Comparison of ENCODE assay signal across 8 mouse cellular contexts in genomic region chr15:85523173-85523991, GRCm38 (mm10). TPM values are rescaled to one million over a fixed set of nuclear protein-coding genes. Genes with fewer than 3 reads are reported as not detected.
DNase-seq lines count a peak whose midpoint lies in the region; ATAC-seq lines count a peak whose summit lies in the region.

No protein-coding gene starts in this region.

- no peaks in the 10 kb centered on the region for H3K36me3 ChIP-seq in embryonic facial prominence, embryonic 10.5 days (replicated peaks)
- no peaks in the 10 kb centered on the region for H3K36me3 ChIP-seq in liver, embryonic 16.5 days (ENCODE audit: control insufficient read depth, insufficient read depth)
- H3K36me3 ChIP-seq in neural tube, embryonic 15.5 days, result no peaks in the 10 kb centered on the region

- peaks cover 73% of the 10 kb centered on the region for H3K27me3 ChIP-seq in embryonic facial prominence, embryonic 10.5 days (replicated peaks; ENCODE audit: low read depth, poor library complexity, severe bottlenecking)
- no peaks in the 10 kb centered on the region; the same call in 1 of the 2 replicates for H3K27me3 ChIP-seq in liver, embryonic 16.5 days (ENCODE audit: control insufficient read depth, insufficient read depth, low read depth, low read length)
- H3K27me3 ChIP-seq in neural tube, embryonic 15.5 days (replicated peaks), result no peaks in the 10 kb centered on the region

- peak overlapping the region; percentile 38 for H3K4me3 ChIP-seq in embryonic facial prominence, embryonic 10.5 days
- H3K4me3 ChIP-seq in liver, embryonic 16.5 days (ENCODE audit: low read depth, low read length), result no peak overlapping the region
- no peak overlapping the region for H3K4me3 ChIP-seq in neural tube, embryonic 15.5 days (replicated peaks)

- peak; percentile 16 for DNase-seq in thymus, postnatal 14 days
- no peak for DNase-seq in thymus, adult 18-20 months
- peak; percentile 61 for DNase-seq in embryonic facial prominence, embryonic 10.5 days (ENCODE audit: low spot score)
- peak; percentile 66 to 71 for DNase-seq in heart, adult 9 months (ENCODE audit: low spot score in 2 of 2)
- DNase-seq in kidney, adult 18-20 months, result peak; percentile 70

- peak overlapping the region; percentile 11; the same call in 1 of the 2 replicates for H3K4me2 ChIP-seq in liver, embryonic 16.5 days (ENCODE audit: low read depth, low read length)
- peak overlapping the region; percentile 17; the same call in 1 of the 2 replicates for H3K4me2 ChIP-seq in neural tube, embryonic 15.5 days

- peak overlapping the region; percentile 69 for H3K27ac ChIP-seq in embryonic facial prominence, embryonic 10.5 days (replicated peaks)
- no peak overlapping the region for H3K27ac ChIP-seq in liver, embryonic 16.5 days (ENCODE audit: low read length)
- no peak overlapping the region for H3K27ac ChIP-seq in neural tube, embryonic 15.5 days (replicated peaks)

- WGBS in embryonic facial prominence, embryonic 10.5 days, result 6% methylated on average over 14 of the region's 14 CpGs
- whole genome bisulfite sequencing in liver, embryonic 16.5 days (ENCODE audit: insufficient replicate concordance), result 10% methylated on average over 14 of the region's 14 CpGs
- 20% methylated on average over 14 of the region's 14 CpGs for WGBS in neural tube, embryonic 15.5 days

- no peak for ATAC-seq in liver, embryonic 16.5 days (ENCODE audit: low read depth)
- peak; percentile 47; the same call in 1 of the 2 replicates for ATAC-seq in neural tube, embryonic 15.5 days (ENCODE audit: low FRiP score)
- no peak for ATAC-seq in CD4-positive, CD25-positive, alpha-beta regulatory T cell, adult 4 months

- H3K4me1 ChIP-seq in embryonic facial prominence, embryonic 10.5 days, result peaks cover 48% of the 10 kb centered on the region
- H3K4me1 ChIP-seq in liver, embryonic 16.5 days (ENCODE audit: control insufficient read depth, low read depth, low read length), result no peaks in the 10 kb centered on the region
- peaks cover 15% of the 10 kb centered on the region for H3K4me1 ChIP-seq in neural tube, embryonic 15.5 days

- no peak overlapping the region for H3K9ac ChIP-seq in liver, embryonic 16.5 days (ENCODE audit: low read depth, low read length)
- no peak overlapping the region for H3K9ac ChIP-seq in neural tube, embryonic 15.5 days (replicated peaks)

- H3K9me3 ChIP-seq in embryonic facial prominence, embryonic 10.5 days, result no peaks in the 10 kb centered on the region
- no peaks in the 10 kb centered on the region for H3K9me3 ChIP-seq in liver, embryonic 16.5 days (replicated peaks; ENCODE audit: control insufficient read depth, low read length)
- H3K9me3 ChIP-seq in neural tube, embryonic 15.5 days (replicated peaks), result no peaks in the 10 kb centered on the region

RNA-seq across cellular contexts. Expression of gene 7530416G11Rik, which starts 20.4 kb away (rescaled TPM):
- not detected in 2 replicates for polyA plus RNA-seq in embryonic facial prominence, embryonic 10.5 days (2016; fragmentation: Nextera tagmentation; extraction: Ambion mirVana)
- polyA plus RNA-seq in liver, embryonic 16.5 days (2015; fragmentation: Nextera tagmentation; extraction: Ambion mirVana), result not detected in 2 replicates
- polyA plus RNA-seq in neural tube, embryonic 15.5 days (2015; fragmentation: Nextera tagmentation; extraction: Ambion mirVana), result not detected in 2 replicates
- not detected for polyA plus RNA-seq in CD4-positive, CD25-positive, alpha-beta regulatory T cell, adult 4 months (2017; shearing (Covaris generic))

RNA-seq across cellular contexts. Expression of gene Wnt7b, which starts 58.9 kb away (rescaled TPM):
- 22.0 and 29.5 TPM in 2 replicates for polyA plus RNA-seq in embryonic facial prominence, embryonic 10.5 days (2016; fragmentation: Nextera tagmentation; extraction: Ambion mirVana)
- polyA plus RNA-seq in liver, embryonic 16.5 days (2015; fragmentation: Nextera tagmentation; extraction: Ambion mirVana), result 0.09 and 0.19 TPM in 2 replicates
- 16.6 and 20.2 TPM in 2 replicates for polyA plus RNA-seq in neural tube, embryonic 15.5 days (2015; fragmentation: Nextera tagmentation; extraction: Ambion mirVana)
- polyA plus RNA-seq in CD4-positive, CD25-positive, alpha-beta regulatory T cell, adult 4 months (2017; shearing (Covaris generic)), result not detected

Comparison
In these comparisons a context has a peak if more than half of its experiments do, and no peak if none do; other contexts are left out.
1. DNase-seq: peak in thymus, postnatal 14 days (single experiment), embryonic facial prominence, embryonic 10.5 days (single experiment), heart, adult 9 months (2 of 2) and kidney, adult 18-20 months (single experiment); none in thymus, adult 18-20 months (0 of 2).
2. RNA of gene Wnt7b, which starts 58.9 kb away (polyA plus RNA-seq): 22.0 to 29.5 TPM in embryonic facial prominence, embryonic 10.5 days and 16.6 to 20.2 TPM in neural tube, embryonic 15.5 days; 0.09 to 0.19 TPM in liver, embryonic 16.5 days and not detected in CD4-positive, CD25-positive, alpha-beta regulatory T cell, adult 4 months; every median in the first group is over 10 times any median in the second.